Mouse (Mus musculus) gastrocnemius, postnatal 14 days (tissue): Measurements from ENCODE around the gene Ehd1. TPM values are rescaled to one million over a fixed set of nuclear protein-coding genes. Genes with fewer than 3 reads are reported as not detected.

Experiments
- DNase-seq: peaks from one replicate; pipeline ENCODE4 v3.0.0; 2021; ENCODE audit warnings: mixed read lengths
- intact Hi-C: fragments of 180-260 bp; cut with DNase I; formaldehyde crosslinking; loops from one replicate; pipeline ENCODE4 v1.15.1; 2025; ENCODE audit warnings: low total_unique reads
- total RNA-seq, 2 experiments: library from RNA; stranded (reverse); gene quantifications; 2 replicates each; pipeline ENCODE4 v1.2.3; 2021

Ehd1 gene
- total RNA-seq, 2 experiments from 2014 or later = 40.5 to 50.8 TPM

DNA sequence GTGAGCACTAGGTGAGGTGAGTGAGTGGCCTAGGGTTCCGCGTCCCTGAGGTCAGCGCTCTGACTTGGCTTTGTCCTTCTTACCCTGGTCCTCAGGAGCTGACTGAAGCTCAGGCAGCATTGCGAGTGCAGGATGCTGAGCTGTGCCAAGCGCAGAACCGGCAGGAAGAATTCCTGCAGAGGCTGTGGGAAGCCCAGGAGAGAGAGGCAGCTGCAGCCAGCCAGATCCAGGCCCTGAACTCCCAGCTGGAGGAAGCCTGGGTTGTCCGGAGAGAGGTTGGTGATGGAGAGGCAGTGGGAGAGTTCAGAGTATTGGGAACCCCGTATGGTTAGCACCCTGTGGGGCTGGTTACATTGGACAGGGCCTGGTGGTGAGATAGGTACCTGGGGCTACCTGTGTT lies 37.3 kb downstream of the Ehd1 start:
- intact Hi-C loops = no loop called here
- no peak for DNase-seq

GRCm38 (mm10) chr19:6314513-6314912 lies 38.0 kb downstream of the Ehd1 start:
- DNase-seq = no peak
- intact Hi-C loops = no loop called here

DNA sequence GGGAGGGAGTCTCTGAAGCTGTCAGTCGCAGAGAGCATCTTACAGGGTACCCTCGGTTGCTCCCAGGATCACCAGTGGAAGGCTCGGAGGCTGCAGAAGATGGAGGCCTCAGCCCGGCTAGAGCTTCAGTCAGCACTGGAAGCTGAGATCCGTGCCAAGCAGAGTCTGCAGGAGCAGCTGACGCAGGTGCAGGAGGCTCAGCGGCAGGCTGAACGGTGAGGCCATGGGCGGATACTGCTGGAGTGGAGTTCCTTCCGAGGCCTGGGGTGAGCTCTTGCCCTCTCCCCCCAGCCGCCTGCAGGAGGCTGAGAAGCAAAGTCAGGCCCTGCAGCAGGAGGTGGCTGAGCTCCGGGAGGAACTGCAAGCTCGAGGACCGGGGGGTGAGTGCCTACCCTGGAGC lies 39.0 kb downstream of the Ehd1 start:
- no peak for DNase-seq
- intact Hi-C loops = no loop called here

GRCm38 (mm10) chr19:6318145-6318544 lies 41.6 kb downstream of the Ehd1 start:
- intact Hi-C loops = no loop called here
- DNase-seq = no peak

DNA sequence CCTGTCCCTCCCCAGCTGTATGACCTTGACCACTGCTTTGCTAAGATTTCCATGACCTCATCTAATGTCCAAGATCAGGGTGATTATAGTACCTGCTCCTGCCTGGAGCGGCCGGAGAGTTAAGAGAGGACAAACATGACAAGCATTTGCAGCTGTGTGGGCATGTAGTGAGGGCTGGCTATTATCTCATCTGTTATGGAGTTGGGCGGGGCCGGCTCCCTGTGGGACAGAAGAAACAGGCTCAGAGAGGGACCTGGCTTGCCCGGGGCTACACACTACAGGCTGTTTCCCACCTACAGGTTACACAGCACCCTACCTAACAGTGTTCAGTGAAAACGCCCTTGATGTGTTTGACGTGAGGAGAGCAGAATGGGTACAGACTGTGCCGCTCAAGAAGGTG lies 44.8 kb downstream of the Ehd1 start:
- no peak for DNase-seq
- intact Hi-C loops = no loop called here

DNA sequence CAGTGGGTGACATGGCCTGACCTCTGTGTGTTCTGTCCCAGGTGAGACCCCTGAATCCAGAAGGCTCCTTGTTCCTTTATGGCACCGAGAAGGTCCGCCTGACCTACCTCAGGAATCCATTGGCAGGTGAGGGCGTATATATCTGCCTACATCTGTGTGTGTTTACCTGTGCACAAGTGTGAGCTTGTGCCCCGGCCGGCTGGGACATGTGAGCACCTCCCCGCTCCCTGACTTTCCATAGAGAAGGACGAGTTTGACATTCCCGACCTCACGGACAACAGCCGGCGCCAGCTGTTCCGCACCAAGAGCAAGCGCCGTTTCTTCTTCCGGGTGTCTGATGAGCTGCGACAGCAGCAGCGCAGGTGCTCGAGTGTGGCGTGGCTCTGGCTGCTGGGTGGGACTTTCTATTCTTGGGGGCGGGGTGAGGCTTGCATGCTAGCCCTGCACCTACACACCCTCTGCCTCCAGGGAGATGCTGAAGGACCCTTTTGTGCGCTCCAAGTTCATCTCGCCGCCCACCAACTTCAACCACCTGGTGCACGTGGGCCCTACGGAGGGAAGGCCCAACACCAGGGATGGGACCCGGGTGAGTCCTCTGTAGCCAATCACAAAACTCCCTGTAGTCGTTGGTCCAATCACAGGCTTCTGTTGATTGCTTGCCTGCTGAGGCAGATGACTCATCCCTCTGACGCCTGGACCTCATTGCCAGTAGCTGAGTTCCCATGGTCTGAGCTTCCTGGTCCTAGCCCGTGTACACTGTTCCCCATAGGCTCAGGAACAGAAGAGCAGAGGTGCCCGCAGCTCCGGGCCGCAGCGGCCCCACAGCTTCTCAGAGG lies 45.5 kb downstream of the Ehd1 start:
- intact Hi-C loops = no loop called here
- no peak for DNase-seq

GRCm38 (mm10) chr19:6324751-6325150 lies 48.2 kb downstream of the Ehd1 start:
- intact Hi-C loops = no loop called here
- no peak for DNase-seq

- DNase-seq = no peak
- intact Hi-C loops = no loop called here
Observed at GRCm38 (mm10) chr19:6331178-6331577, 54.7 kb downstream of the Ehd1 start.

- peak; percentile 42 for DNase-seq
- intact Hi-C loops = no loop called here
Observed at GRCm38 (mm10) chr19:6331719-6332516, 55.4 kb downstream of the Ehd1 start.

GRCm38 (mm10) chr19:6333761-6334595 lies 57.5 kb downstream of the Ehd1 start:
- DNase-seq = no peak
- intact Hi-C loops = no loop called here

DNA sequence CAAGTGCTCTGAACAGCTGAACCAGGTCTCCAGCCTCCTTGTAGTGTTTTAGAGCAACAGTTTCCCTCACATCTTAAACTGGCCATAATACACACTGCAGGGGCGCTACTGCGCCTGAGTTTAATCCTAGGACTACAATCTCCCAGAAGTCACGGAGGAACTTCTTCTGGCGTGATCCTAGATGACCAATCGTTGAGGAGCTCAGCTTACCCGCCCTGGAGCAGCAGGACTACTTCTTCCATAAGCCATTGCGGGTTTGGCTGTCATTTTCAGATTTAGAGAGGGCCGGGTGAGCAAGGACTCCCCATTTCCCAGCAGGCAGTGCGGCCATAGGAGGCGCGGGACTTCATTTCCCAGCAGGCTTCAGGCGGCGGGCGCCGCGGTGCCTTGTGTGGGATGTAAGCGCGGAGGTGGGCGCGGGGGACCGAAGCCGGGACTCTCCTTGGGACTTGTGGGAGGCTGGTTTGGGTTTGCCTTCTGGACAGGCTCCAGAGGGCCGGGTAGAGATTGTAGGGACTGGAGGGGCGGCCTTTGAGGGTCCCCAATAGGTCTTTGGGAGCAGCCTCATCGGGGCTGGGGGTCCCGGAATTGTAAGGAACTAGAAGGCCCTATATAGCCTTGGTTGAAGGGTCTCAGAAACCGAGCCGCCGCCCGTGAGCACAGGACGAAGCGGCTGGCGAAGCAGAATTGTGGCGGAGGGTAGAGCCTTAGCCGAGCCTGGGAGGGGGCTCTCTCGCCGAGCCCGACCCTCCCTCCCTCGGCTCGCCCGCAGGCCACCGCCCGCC lies 58.3 kb downstream of the Ehd1 start, which contains the start of gene Men1:
Gene Men1 (plus strand): TSS at position 307 of the 785 bp plus-strand sequence.
- intact Hi-C loops = no loop called here
- peak; percentile 93 for DNase-seq

DNA sequence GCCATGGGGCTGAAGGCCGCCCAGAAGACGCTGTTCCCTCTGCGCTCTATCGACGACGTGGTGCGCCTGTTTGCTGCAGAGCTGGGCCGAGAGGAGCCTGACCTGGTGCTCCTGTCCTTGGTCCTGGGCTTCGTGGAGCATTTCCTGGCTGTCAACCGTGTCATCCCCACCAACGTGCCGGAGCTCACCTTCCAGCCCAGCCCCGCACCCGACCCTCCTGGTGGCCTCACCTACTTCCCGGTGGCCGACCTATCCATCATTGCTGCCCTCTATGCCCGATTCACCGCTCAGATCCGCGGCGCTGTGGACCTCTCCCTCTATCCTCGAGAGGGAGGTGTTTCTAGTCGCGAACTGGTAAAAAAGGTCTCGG lies 58.9 kb downstream of the Ehd1 start:
- intact Hi-C loops = no loop called here
- no peak for DNase-seq

DNA sequence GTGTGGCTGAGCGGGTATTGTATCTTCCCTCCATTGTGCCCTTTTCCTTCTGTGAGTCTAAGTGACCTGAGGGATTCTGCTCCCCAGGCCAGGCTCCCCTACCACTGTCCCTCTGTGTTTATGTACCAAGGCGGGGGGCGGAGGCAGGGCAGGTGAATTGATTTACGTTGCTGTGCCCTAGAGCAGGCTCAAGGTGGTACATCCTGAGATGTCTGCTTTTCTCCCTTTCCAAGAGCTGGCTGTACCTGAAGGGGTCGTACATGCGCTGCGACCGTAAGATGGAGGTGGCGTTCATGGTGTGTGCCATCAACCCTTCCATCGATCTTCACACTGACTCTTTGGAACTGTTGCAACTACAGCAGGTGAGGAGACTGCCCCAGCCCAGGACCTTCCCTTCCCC lies 60.4 kb downstream of the Ehd1 start:
- intact Hi-C loops = no loop called here

DNA sequence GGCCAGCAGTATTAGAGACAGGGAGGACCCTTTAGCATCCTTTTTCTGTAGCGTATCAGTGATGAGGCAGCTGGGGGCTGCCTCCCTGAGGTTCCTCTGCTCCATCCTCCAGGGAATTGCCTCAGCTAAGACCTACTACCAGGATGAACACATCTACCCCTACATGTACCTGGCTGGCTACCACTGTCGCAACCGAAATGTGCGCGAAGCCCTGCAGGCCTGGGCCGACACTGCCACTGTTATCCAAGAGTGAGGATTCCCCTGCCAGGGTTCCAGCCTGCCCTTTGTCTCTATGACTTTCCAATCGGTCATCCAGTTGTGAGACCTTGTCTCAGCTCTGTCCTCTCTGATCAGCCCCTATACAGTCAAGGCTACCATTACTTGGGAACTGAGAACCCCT lies 61.6 kb downstream of the Ehd1 start:
- no peak for DNase-seq
- intact Hi-C loops = no loop called here

More for the DNA sequence above, 60.4 kb downstream of the Ehd1 start:
- no peak for DNase-seq

- DNase-seq = no peak
- intact Hi-C loops = no loop called here
Observed at GRCm38 (mm10) chr19:6338716-6339115, 62.2 kb downstream of the Ehd1 start.

GRCm38 (mm10) chr19:6339191-6339590 lies 62.7 kb downstream of the Ehd1 start:
- intact Hi-C loops = no loop called here
- no peak for DNase-seq

DNA sequence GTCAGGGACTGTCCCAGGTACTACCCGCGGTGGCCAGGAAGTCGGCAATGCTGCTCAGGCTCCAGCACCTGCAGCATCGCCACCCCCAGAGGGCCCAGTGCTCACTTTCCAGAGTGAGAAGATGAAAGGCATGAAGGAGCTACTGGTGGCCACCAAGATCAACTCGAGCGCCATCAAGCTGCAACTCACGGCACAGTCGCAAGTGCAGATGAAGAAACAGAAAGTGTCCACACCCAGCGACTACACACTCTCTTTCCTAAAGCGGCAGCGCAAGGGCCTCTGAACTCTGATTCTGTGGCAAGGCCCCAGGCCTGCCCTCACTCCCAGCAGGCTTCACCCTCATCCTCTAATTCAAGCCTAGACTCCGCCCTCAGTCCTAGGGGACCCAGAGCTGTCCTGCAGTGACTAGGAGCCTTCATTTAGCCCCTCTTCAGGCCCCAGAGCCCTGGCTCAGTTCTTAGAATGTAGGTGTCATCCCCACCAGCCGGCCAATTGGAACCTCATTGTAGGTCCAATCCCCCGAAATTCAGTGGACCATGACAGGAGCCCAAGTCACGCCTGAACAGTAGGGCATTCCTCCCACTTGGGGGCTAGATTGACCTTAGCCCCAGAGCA lies 63.5 kb downstream of the Ehd1 start:
- intact Hi-C loops = no loop called here
- DNase-seq = no peak

DNA sequence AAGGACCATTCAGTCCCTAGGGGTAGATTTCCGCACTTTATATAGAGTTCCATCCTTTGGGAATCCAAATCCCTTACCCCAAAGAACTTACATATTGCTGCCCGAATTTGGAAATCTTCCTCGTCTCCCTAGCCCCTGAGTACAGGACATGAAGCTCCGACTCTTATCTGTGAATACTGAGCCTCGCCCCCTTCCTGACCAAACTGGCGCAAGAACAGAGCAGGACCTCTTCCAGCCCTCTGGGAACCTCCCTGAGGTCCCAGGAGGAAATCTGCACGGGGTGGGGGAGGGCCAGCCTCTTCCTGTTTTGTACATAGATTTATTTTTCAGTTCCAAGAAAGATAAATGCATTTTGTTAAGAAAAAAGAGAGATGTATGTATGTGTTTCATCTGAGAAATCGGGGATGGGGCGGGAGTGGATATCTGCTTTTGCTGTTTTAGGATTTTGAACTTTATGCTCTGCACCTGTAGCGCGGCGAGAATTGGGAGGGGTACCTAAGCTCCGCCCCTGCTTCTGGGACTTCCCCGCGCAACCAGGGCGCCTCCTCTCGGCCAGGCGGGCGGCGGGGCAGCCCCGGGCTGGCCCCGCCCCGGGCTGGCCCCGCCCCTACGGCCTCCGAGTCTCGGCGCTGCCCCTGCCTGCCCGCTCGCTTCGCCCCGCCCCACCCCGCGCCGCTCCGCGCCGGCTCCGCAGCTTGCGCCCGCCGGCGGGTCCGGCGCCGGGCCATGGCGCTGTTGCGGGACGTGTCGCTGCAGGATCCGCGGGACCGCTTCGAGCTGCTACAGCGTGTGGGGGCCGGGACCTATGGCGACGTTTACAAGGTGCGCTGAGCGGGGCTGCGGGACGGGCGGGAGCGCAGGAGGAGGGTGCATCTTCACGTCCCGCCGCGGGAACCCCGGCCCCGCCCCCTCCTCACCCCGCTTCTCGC lies 64.3 kb downstream of the Ehd1 start, which contains the start of gene Map4k2:
Gene Map4k2 (plus strand): TSS at position 612 of the 929 bp plus-strand sequence.
- DNase-seq = peak; percentile 90
- intact Hi-C loops = no loop called here
